Mouse (Mus musculus): ENCODE measurements at regions not wholly inside any gene's neighbourhood (a gene's known extent, or its start where the extent isn't known, plus 50 kb on each side); places are given as distances from the start of the nearest gene placed in this dataset.

DNA sequence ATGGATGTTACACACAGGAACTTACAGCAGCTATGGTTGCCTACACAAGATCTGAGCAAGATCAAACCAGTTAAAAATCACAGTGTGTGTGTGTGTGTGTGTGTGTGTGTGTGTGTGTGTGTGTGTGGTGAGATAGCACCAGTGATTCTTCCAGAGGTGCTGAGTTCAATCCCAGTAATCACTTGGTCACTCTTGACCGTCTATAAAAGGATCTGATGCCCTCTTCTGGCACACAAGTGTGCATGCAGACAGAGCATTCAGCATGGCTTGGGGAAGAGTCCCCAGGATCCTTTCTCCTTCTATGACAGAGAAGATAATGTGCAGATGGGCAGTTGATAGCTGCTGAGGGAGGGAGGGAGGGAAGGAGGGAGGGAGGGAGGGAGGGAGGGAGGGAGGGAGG lies 274.4 kb upstream of the Pkn2 start:
- TF ChIP-seq CTCF (IDR thresholded peaks at IDR 0.05; ENCODE audit: low read depth) (peak; percentile 57), EP300 (optimal IDR thresholded peaks at IDR 0.05) (no peak)
